Mouse (Mus musculus) MEL (cell line): Measurements from ENCODE around the gene Mettl1. TPM values are rescaled to one million over a fixed set of nuclear protein-coding genes. Genes with fewer than 3 reads are reported as not detected.

ENCODE experiments used
- DNase-seq: peaks from one replicate; pipeline ENCODE4 v3.0.0; 2011; ENCODE audit warnings: low read depth, low spot score
- H3K27ac ChIP-seq: 2 replicates; pipeline ENCODE4 v1.5.1; 2012; ENCODE audit warnings: low read depth, mild to moderate bottlenecking, control low read depth, low read length, moderate library complexity; ENCODE audit not compliant: control insufficient read depth
- H3K27me3 ChIP-seq, 2 experiments: fragments of 150-350 bp in 1 of 2; sonication (generic) in 1 of 2; 2 replicates each; pipeline ENCODE4 v1.6.1; 2012; ENCODE audit warnings: low read length in 2 of 2, mild to moderate bottlenecking in 2 of 2, improper control_type of control experiment in 1 of 2, moderate library complexity in 1 of 2; ENCODE audit not compliant: insufficient read depth in 2 of 2, control insufficient read depth in 1 of 2
- H3K36me3 ChIP-seq, 2 experiments: 2 replicates each; pipeline ENCODE4 v1.6.1; 2012 to 2014; ENCODE audit warnings: low read length in 2 of 2, improper control_type of control experiment in 1 of 2, inconsistent platforms in 1 of 2, mild to moderate bottlenecking in 1 of 2; ENCODE audit not compliant: insufficient read depth in 2 of 2, control insufficient read depth in 1 of 2
- H3K4me1 ChIP-seq, 2 experiments: fragments of 150-350 bp in 1 of 2; sonication (generic) in 1 of 2; 2 replicates each; pipeline ENCODE4 v1.6.1; 2012; ENCODE audit warnings: low read length in 2 of 2, improper control_type of control experiment in 1 of 2, mild to moderate bottlenecking in 1 of 2; ENCODE audit not compliant: insufficient read depth in 2 of 2, control insufficient read depth in 1 of 2
- H3K4me3 ChIP-seq, 2 experiments: fragments of 150-350 bp in 1 of 2; sonication (generic) in 1 of 2; 2 replicates each; pipeline ENCODE4 v1.5.1; 2012; ENCODE audit warnings: low read depth in 2 of 2, low read length in 2 of 2, mild to moderate bottlenecking in 2 of 2, moderate library complexity in 2 of 2, control low read depth in 1 of 2, improper control_type of control experiment in 1 of 2; ENCODE audit not compliant: control insufficient read depth in 1 of 2, insufficient read depth in 1 of 2
- H3K79me2 ChIP-seq: 2 replicates; pipeline ENCODE4 v1.6.1; 2012; ENCODE audit warnings: mild to moderate bottlenecking, low read length, moderate library complexity; ENCODE audit not compliant: control insufficient read depth, poor library complexity, insufficient read depth
- H3K9ac ChIP-seq: 2 replicates; pipeline ENCODE4 v1.6.1; 2012; ENCODE audit warnings: low read depth, mild to moderate bottlenecking, control low read depth, low read length, moderate library complexity; ENCODE audit not compliant: control insufficient read depth, poor library complexity, severe bottlenecking
- H3K9me3 ChIP-seq: fragments of 150-350 bp; sonication (generic); replicated peaks from 2 replicates; pipeline ENCODE4 v1.6.1; 2012; ENCODE audit warnings: mild to moderate bottlenecking, low read length, improper control_type of control experiment, moderate library complexity; ENCODE audit not compliant: insufficient read depth
- BHLHE40 ChIP-seq: IDR thresholded peaks from 2 replicates; pipeline ENCODE4 v1.6.1; 2012; ENCODE audit warnings: low read depth, mild to moderate bottlenecking, inconsistent platforms, low read length, improper control_type of control experiment, borderline replicate concordance
- CHD1 ChIP-seq: IDR thresholded peaks from 2 replicates; pipeline ENCODE4 v1.6.1; 2012; ENCODE audit warnings: low read depth, mild to moderate bottlenecking, inconsistent platforms, low read length, improper control_type of control experiment
- CHD2 ChIP-seq: IDR thresholded peaks from 2 replicates; pipeline ENCODE4 v1.6.1; 2011; ENCODE audit warnings: low read length, improper control_type of control experiment
- CTCF ChIP-seq, 3 experiments: IDR thresholded peaks in 2 of 3; conservative IDR thresholded peaks in 1 of 3; 2 replicates each; pipeline ENCODE4 v1.5.1; 2011 to 2012; ENCODE audit warnings: low read length in 3 of 3, low read depth in 2 of 3, mild to moderate bottlenecking in 2 of 3, improper control_type of control experiment in 1 of 3, inconsistent platforms in 1 of 3, mixed read lengths in 1 of 3, moderate library complexity in 1 of 3; ENCODE audit not compliant: control insufficient read depth in 1 of 3, insufficient read depth in 1 of 3, poor library complexity in 1 of 3, severe bottlenecking in 1 of 3
- E2F4 ChIP-seq: IDR thresholded peaks from 2 replicates; pipeline ENCODE4 v1.6.1; 2011; ENCODE audit warnings: low read depth, low read length, improper control_type of control experiment, borderline replicate concordance
- EP300 ChIP-seq, 2 experiments: IDR thresholded peaks; 2 replicates each; pipeline ENCODE4 v1.6.1; 2011; ENCODE audit warnings: improper control_type of control experiment in 2 of 2, low read length in 2 of 2, low read depth in 1 of 2, mild to moderate bottlenecking in 1 of 2
- GATA1 ChIP-seq: IDR thresholded peaks from 2 replicates; pipeline ENCODE4 v1.6.1; 2011; ENCODE audit warnings: low read depth, low read length, improper control_type of control experiment
- HCFC1 ChIP-seq: IDR thresholded peaks from 2 replicates; pipeline ENCODE4 v1.6.1; 2012; ENCODE audit warnings: low read depth, mild to moderate bottlenecking, inconsistent platforms, low read length, improper control_type of control experiment, moderate library complexity
- JUND ChIP-seq: IDR thresholded peaks from 2 replicates; pipeline ENCODE4 v1.6.1; 2011; ENCODE audit warnings: low read depth, mild to moderate bottlenecking, improper control_type of control experiment, low read length
- MAFK ChIP-seq: IDR thresholded peaks from 2 replicates; pipeline ENCODE4 v1.6.1; 2011; ENCODE audit warnings: low read depth, mild to moderate bottlenecking, low read length, improper control_type of control experiment, borderline replicate concordance
- MAX ChIP-seq: IDR thresholded peaks from 2 replicates; pipeline ENCODE4 v1.6.1; 2011; ENCODE audit warnings: low read length, improper control_type of control experiment
- MAZ ChIP-seq: IDR thresholded peaks from 2 replicates; pipeline ENCODE4 v1.6.1; 2012; ENCODE audit warnings: low read depth, mild to moderate bottlenecking, inconsistent platforms, low read length, improper control_type of control experiment
- MXI1 ChIP-seq: IDR thresholded peaks from 2 replicates; pipeline ENCODE4 v1.6.1; 2011; ENCODE audit warnings: mild to moderate bottlenecking, low read depth, low read length, improper control_type of control experiment
- MYB ChIP-seq: IDR thresholded peaks from 2 replicates; pipeline ENCODE4 v1.6.1; 2011; ENCODE audit warnings: mild to moderate bottlenecking, low read depth, low read length, improper control_type of control experiment
- MYC ChIP-seq: IDR thresholded peaks from 2 replicates; pipeline ENCODE4 v1.6.1; 2011; ENCODE audit warnings: low read depth, mild to moderate bottlenecking, low read length, improper control_type of control experiment, moderate library complexity
- NELFE ChIP-seq: IDR thresholded peaks from 2 replicates; pipeline ENCODE4 v1.6.1; 2011; ENCODE audit warnings: low read depth, low read length, improper control_type of control experiment
- NRF1 ChIP-seq: IDR thresholded peaks from 2 replicates; pipeline ENCODE4 v1.6.1; 2014; ENCODE audit warnings: low read depth, mild to moderate bottlenecking, inconsistent platforms, low read length, improper control_type of control experiment, moderate library complexity; ENCODE audit not compliant: poor library complexity, insufficient read depth, severe bottlenecking
- POLR2A ChIP-seq, 2 experiments: IDR thresholded peaks; 2 replicates each; pipeline ENCODE4 v1.6.1; 2011 to 2012; ENCODE audit warnings: low read length in 2 of 2, mild to moderate bottlenecking in 2 of 2, control low read depth in 1 of 2, improper control_type of control experiment in 1 of 2, low read depth in 1 of 2, moderate library complexity in 1 of 2; ENCODE audit not compliant: control insufficient read depth in 1 of 2, insufficient read depth in 1 of 2, poor library complexity in 1 of 2
- POLR2AphosphoS2 ChIP-seq: IDR thresholded peaks from 2 replicates; pipeline ENCODE4 v1.6.1; 2011; ENCODE audit warnings: low read length, improper control_type of control experiment
- RAD21 ChIP-seq: IDR thresholded peaks from 2 replicates; pipeline ENCODE4 v1.6.1; 2011; ENCODE audit warnings: mild to moderate bottlenecking, low read depth, low read length, improper control_type of control experiment
- SIN3A ChIP-seq: IDR thresholded peaks from 2 replicates; pipeline ENCODE4 v1.6.1; 2012; ENCODE audit warnings: low read length, improper control_type of control experiment, inconsistent platforms
- TAL1 ChIP-seq: IDR thresholded peaks from 2 replicates; pipeline ENCODE4 v1.6.1; 2012; ENCODE audit warnings: mild to moderate bottlenecking, inconsistent platforms, low read length, moderate library complexity, mixed read lengths
- TBP ChIP-seq: IDR thresholded peaks from 2 replicates; pipeline ENCODE4 v1.8.0; 2011; ENCODE audit warnings: low read depth, low read length, improper control_type of control experiment
- TCF12 ChIP-seq: IDR thresholded peaks from 2 replicates; pipeline ENCODE4 v1.6.1; 2014; ENCODE audit warnings: low read depth, mild to moderate bottlenecking, inconsistent platforms, low read length, improper control_type of control experiment, moderate library complexity
- UBTF ChIP-seq: IDR thresholded peaks from 2 replicates; pipeline ENCODE4 v1.6.1; 2012; ENCODE audit warnings: low read depth, mild to moderate bottlenecking, inconsistent platforms, low read length, improper control_type of control experiment, moderate library complexity, borderline replicate concordance; ENCODE audit not compliant: insufficient read depth
- USF1 ChIP-seq: IDR thresholded peaks from 2 replicates; pipeline ENCODE4 v1.6.1; 2014; ENCODE audit warnings: low read depth, mild to moderate bottlenecking, inconsistent platforms, low read length, improper control_type of control experiment, moderate library complexity
- ZKSCAN1 ChIP-seq: IDR thresholded peaks from 2 replicates; pipeline ENCODE4 v1.6.1; 2012; ENCODE audit warnings: low read depth, mild to moderate bottlenecking, inconsistent platforms, low read length, improper control_type of control experiment, moderate library complexity
- ZMIZ1 ChIP-seq: IDR thresholded peaks from 2 replicates; pipeline ENCODE4 v1.6.1; 2012; ENCODE audit warnings: low read depth, mild to moderate bottlenecking, inconsistent platforms, low read length, improper control_type of control experiment, moderate library complexity
- ZNF384 ChIP-seq: IDR thresholded peaks from 2 replicates; pipeline ENCODE4 v1.6.1; 2012; ENCODE audit warnings: low read depth, mild to moderate bottlenecking, inconsistent platforms, low read length, improper control_type of control experiment
- polyA plus RNA-seq, 2 experiments: library from polyadenylated mRNA; stranded (reverse) in 1 of 2; unstranded in 1 of 2; fragments of >175 nt in 1 of 2; fragments of >200 nt in 1 of 2; gene quantifications; 2 replicates each; pipeline versions ENCODE4 v1.2.1 to v1.2.4; 2012; ENCODE audit warnings: low replicate concordance in 2 of 2, low read depth in 1 of 2; ENCODE audit not compliant: insufficient read length in 2 of 2, insufficient read depth in 1 of 2, missing spikeins in 1 of 2
- total RNA-seq: library from RNA; depleted of rRNA; stranded (reverse); fragments of 300-350 nt; gene quantifications from 2 replicates; pipeline ENCODE4 v1.2.3, GENCODE M21; 2012

Gene Mettl1
- total and polyA plus RNA-seq, 3 experiments: 35.3 to 67.3 TPM; not detected in 1

- no peaks in the 10 kb centered on the region; a peak in 1 of 4 replicates for H3K36me3 ChIP-seq
- TF ChIP-seq BHLHE40: no peak
- no peak for TF ChIP-seq GATA1
- TF ChIP-seq NRF1: 0 out of 2 replicates have a peak, but pooled peaks have one; percentile 19
- TF ChIP-seq SIN3A: no peak
- peak; percentile 95 for TF ChIP-seq ZNF384
- TF ChIP-seq ZKSCAN1: no peak
- TF ChIP-seq CTCF (IDR thresholded peaks at IDR 0.05 in 2 of 3, conservative IDR thresholded peaks at IDR 0.05 in 1 of 3; ENCODE audit: control insufficient read depth in 1 of 3, insufficient read depth in 1 of 3, low read depth in 2 of 3, low read length in 3 of 3, poor library complexity in 1 of 3, severe bottlenecking in 1 of 3): no peak
- TF ChIP-seq TBP: no peak
- 0 out of 2 replicates have a peak, but pooled peaks have one; percentile 10 for TF ChIP-seq MYC
- TF ChIP-seq UBTF: no peak
- TF ChIP-seq, all 39 proteins: peak for 3
- Histone ChIP-seq H3K4me3 (peak overlapping the region; percentile 88 to 96), H3K4me1 (no peaks in the 10 kb centered on the region), H3K27ac (no peak overlapping the region), H3K79me2 (peaks cover 4% of the 10 kb centered on the region; the same call in 1 of the 2 replicates), H3K9me3 (no peaks in the 10 kb centered on the region), H3K27me3 (no peaks in the 10 kb centered on the region), H3K9ac (peak overlapping the region; percentile 98)
- peak; percentile 51 for DNase-seq
Measured at GRCm38 (mm10) chr10:127040569-127041214, 522 bp upstream of the Mettl1 start.

- Histone ChIP-seq H3K4me1 (no peaks in the 10 kb centered on the region), H3K79me2 (peaks cover 4% of the 10 kb centered on the region; the same call in 1 of the 2 replicates), H3K36me3 (no peaks in the 10 kb centered on the region; a peak in 1 of 4 replicates), H3K27me3 (no peaks in the 10 kb centered on the region), H3K9me3 (no peaks in the 10 kb centered on the region), H3K4me3 (peak overlapping the region; percentile 88 to 96), H3K27ac (peak overlapping the region; percentile 68), H3K9ac (peak overlapping the region; percentile 98)
- DNase-seq: peak; percentile 95
- TF ChIP-seq MYB: no peak
- TF ChIP-seq CTCF (IDR thresholded peaks at IDR 0.05 in 2 of 3, conservative IDR thresholded peaks at IDR 0.05 in 1 of 3; ENCODE audit: control insufficient read depth in 1 of 3, insufficient read depth in 1 of 3, low read depth in 2 of 3, low read length in 3 of 3, poor library complexity in 1 of 3, severe bottlenecking in 1 of 3): no peak
- peak; percentile 48; the same call in 1 of the 2 replicates for TF ChIP-seq POLR2AphosphoS2
- TF ChIP-seq POLR2A (IDR thresholded peaks at IDR 0.05; ENCODE audit: control insufficient read depth in 1 of 2, insufficient read depth in 1 of 2, low read depth in 1 of 2, low read length in 2 of 2, poor library complexity in 1 of 2): peak; percentile 70 to 78; a peak in 3 of 4 replicates
- peak; percentile 90 for TF ChIP-seq HCFC1
- no peak for TF ChIP-seq TBP
- peak; percentile 99 for TF ChIP-seq MAX
- peak; percentile 64 for TF ChIP-seq NELFE
- no peak for TF ChIP-seq JUND
- TF ChIP-seq CHD2: no peak
- TF ChIP-seq UBTF: no peak
- TF ChIP-seq RAD21: no peak
- TF ChIP-seq EP300 (IDR thresholded peaks at IDR 0.05; ENCODE audit: low read depth in 1 of 2, low read length in 2 of 2): no peak
- no peak for TF ChIP-seq TAL1
- TF ChIP-seq E2F4: no peak
- no peak for TF ChIP-seq GATA1
- peak; percentile 49; the same call in 1 of the 2 replicates for TF ChIP-seq MAZ
- TF ChIP-seq SIN3A: peak; percentile 99
- peak; percentile 73 for TF ChIP-seq USF1
- TF ChIP-seq CHD1: no peak
- no peak for TF ChIP-seq BHLHE40
- peak; percentile 10; the same call in 1 of the 2 replicates for TF ChIP-seq TCF12
- TF ChIP-seq MXI1: peak; percentile 100
- no peak for TF ChIP-seq MAFK
- peak; percentile 65; the same call in 1 of the 2 replicates for TF ChIP-seq ZMIZ1
Measured at GRCm38 (mm10) chr10:127041774-127042338, 642 bp downstream of the Mettl1 start.
